Mouse (Mus musculus): Measurements from ENCODE around the gene Rapgef2.
"Not testable (repeated sequence)": the region's sequence is repeated elsewhere in the genome, so short reads cannot be mapped to it uniquely, and the experiment has no call there.

The Rapgef2 gene

GRCm38 (mm10) chr3:79203178-79203577 is 83.1 kb downstream of the Rapgef2 start:
- DNase-seq (ENCODE audit: low read depth), result peak; percentile 91

GRCm38 (mm10) chr3:79202275-79203153 is 83.8 kb downstream of the Rapgef2 start:
- peak; percentile 91 for DNase-seq (ENCODE audit: low read depth)

GRCm38 (mm10) chr3:79196708-79197437 is 89.4 kb downstream of the Rapgef2 start:
- peak; percentile 93 for DNase-seq (ENCODE audit: low read depth)

- DNase-seq (ENCODE audit: low read depth), result no peak
Measured at GRCm38 (mm10) chr3:79195280-79195679, 91.0 kb downstream of the Rapgef2 start.

- peak; percentile 37 for DNase-seq (ENCODE audit: low read depth)
Measured at GRCm38 (mm10) chr3:79194111-79194793, 92.1 kb downstream of the Rapgef2 start.

GRCm38 (mm10) chr3:79193001-79193400 is 93.3 kb downstream of the Rapgef2 start:
- no peak for DNase-seq (ENCODE audit: low read depth)

GRCm38 (mm10) chr3:79191981-79192380 is 94.3 kb downstream of the Rapgef2 start:
- DNase-seq (ENCODE audit: low read depth), result no peak

GRCm38 (mm10) chr3:79191471-79191870 is 94.8 kb downstream of the Rapgef2 start:
- no peak for DNase-seq (ENCODE audit: low read depth)

- DNase-seq (ENCODE audit: low read depth), result no peak
Measured at GRCm38 (mm10) chr3:79190377-79190776, 95.9 kb downstream of the Rapgef2 start.

GRCm38 (mm10) chr3:79187912-79188311 is 98.4 kb downstream of the Rapgef2 start:
- no peak for DNase-seq (ENCODE audit: low read depth)

- peak; percentile 40 for DNase-seq (ENCODE audit: low read depth)
Measured at GRCm38 (mm10) chr3:79182290-79182689, 104.0 kb downstream of the Rapgef2 start.

- DNase-seq (ENCODE audit: low read depth), result no peak
Measured at GRCm38 (mm10) chr3:79181248-79181991, 104.9 kb downstream of the Rapgef2 start.

GRCm38 (mm10) chr3:79180086-79180485 is 106.2 kb downstream of the Rapgef2 start:
- no peak for DNase-seq (ENCODE audit: low read depth)

- no peak for DNase-seq (ENCODE audit: low read depth)
Measured at GRCm38 (mm10) chr3:79179499-79180053, 106.7 kb downstream of the Rapgef2 start.

- peak; percentile 23 for DNase-seq (ENCODE audit: low read depth)
Measured at GRCm38 (mm10) chr3:79178708-79179107, 107.6 kb downstream of the Rapgef2 start.

- peak; percentile 23 for DNase-seq (ENCODE audit: low read depth)
Measured at GRCm38 (mm10) chr3:79178070-79178469, 108.2 kb downstream of the Rapgef2 start.

GRCm38 (mm10) chr3:79177136-79177870 is 109.0 kb downstream of the Rapgef2 start:
- DNase-seq (ENCODE audit: low read depth), result peak; percentile 45

- DNase-seq (ENCODE audit: low read depth), result no peak
Measured at GRCm38 (mm10) chr3:79174168-79174567, 112.1 kb downstream of the Rapgef2 start.

GRCm38 (mm10) chr3:79173291-79173690 is 113.0 kb downstream of the Rapgef2 start:
- DNase-seq (ENCODE audit: low read depth), result peak; percentile 55

- not testable (repeated sequence) for DNase-seq (ENCODE audit: low read depth)
Measured at GRCm38 (mm10) chr3:79171146-79171545, 115.2 kb downstream of the Rapgef2 start.
